Mouse (Mus musculus) urinary bladder, postnatal 25 days (tissue): ENCODE data around the gene Srp54b.
"Not testable (repeated sequence)": the region's sequence is repeated elsewhere in the genome, so short reads cannot be mapped to it uniquely, and the experiment has no call there.

ENCODE experiments used
- DNase-seq: peaks from one replicate; pipeline ENCODE4 v3.0.0; 2022; ENCODE audit warnings: low spot score

The Srp54b gene

DNA sequence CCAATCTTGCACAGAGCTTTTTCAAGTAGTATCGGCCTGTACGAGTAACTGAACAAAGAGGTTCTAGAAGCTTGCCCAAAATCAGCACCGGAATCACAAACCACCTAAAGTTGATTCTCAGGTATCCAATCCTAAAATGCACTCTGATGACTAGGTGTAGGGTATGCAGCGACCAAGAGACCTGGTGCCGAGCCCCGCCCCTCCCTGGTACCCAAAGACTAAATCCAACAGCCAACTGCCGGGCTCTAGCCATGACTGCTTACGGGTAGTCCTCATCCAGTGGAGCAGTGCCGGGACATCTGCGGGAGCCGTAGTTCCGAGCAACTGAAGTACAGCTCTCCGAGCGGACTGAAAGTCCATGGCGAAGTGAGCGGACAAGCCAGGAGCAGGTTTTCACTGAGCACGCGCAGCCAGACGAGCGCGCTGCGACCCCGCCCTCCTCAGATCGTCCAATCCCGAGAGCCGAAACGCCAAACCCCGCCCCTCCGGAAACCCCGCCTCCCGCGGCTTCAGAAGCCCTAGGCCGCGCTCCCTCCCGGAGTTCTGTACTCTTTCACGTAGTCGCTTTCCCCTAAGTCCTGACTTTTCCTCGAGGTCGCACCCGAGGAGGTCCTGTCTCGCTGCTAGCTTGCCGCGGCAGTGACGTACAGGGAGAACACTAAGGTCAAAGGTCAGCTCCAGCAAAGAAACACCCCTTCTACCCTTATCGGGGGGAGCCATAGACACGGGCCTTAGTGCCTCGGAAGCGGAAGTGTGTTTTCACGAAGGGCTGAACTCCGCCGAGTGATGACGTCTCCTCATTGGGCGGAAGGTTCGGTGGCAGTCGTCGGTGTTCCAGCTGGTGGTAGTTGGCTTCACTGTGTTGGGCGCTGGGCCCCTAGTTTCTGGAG, at the start of gene Srp54b:
Gene Srp54b (plus strand): TSS at position 546 of the 890 bp plus-strand sequence.
- not testable (repeated sequence) for DNase-seq

- not testable (repeated sequence) for DNase-seq
Measured at GRCm38 (mm10) chr12:55112616-55113015, 42.3 kb upstream of the Srp54b start.

- DNase-seq: not testable (repeated sequence)
Measured at GRCm38 (mm10) chr12:55124242-55124641, 30.7 kb upstream of the Srp54b start, which contains the start of gene Fam177a. Gene Fam177a (plus strand): TSS chr12:55124469.

GRCm38 (mm10) chr12:55124731-55125130, 30.2 kb upstream of the Srp54b start:
- not testable (repeated sequence) for DNase-seq

- DNase-seq: not testable (repeated sequence)
Measured at GRCm38 (mm10) chr12:55135540-55135939, 19.4 kb upstream of the Srp54b start.

GRCm38 (mm10) chr12:55137859-55138258, 17.0 kb upstream of the Srp54b start:
- DNase-seq: not testable (repeated sequence)

- DNase-seq: not testable (repeated sequence)
Measured at GRCm38 (mm10) chr12:55155449-55155783, 512 bp downstream of the Srp54b start.

- not testable (repeated sequence) for DNase-seq
Measured at GRCm38 (mm10) chr12:55167034-55167557, 12.2 kb downstream of the Srp54b start.

- not testable (repeated sequence) for DNase-seq
Measured at GRCm38 (mm10) chr12:55187686-55188085, 32.8 kb downstream of the Srp54b start.

- not testable (repeated sequence) for DNase-seq
Measured at GRCm38 (mm10) chr12:55189127-55189526, 34.2 kb downstream of the Srp54b start.

GRCm38 (mm10) chr12:55199306-55199705, 44.4 kb downstream of the Srp54b start, which contains the start of gene 1700047I17Rik2:
Gene 1700047I17Rik2 (plus strand): TSS chr12:55199592.
- not testable (repeated sequence) for DNase-seq

GRCm38 (mm10) chr12:55199799-55200198, 44.9 kb downstream of the Srp54b start:
- not testable (repeated sequence) for DNase-seq

- DNase-seq: not testable (repeated sequence)
Measured at GRCm38 (mm10) chr12:55212944-55213343, 58.0 kb downstream of the Srp54b start.

DNA sequence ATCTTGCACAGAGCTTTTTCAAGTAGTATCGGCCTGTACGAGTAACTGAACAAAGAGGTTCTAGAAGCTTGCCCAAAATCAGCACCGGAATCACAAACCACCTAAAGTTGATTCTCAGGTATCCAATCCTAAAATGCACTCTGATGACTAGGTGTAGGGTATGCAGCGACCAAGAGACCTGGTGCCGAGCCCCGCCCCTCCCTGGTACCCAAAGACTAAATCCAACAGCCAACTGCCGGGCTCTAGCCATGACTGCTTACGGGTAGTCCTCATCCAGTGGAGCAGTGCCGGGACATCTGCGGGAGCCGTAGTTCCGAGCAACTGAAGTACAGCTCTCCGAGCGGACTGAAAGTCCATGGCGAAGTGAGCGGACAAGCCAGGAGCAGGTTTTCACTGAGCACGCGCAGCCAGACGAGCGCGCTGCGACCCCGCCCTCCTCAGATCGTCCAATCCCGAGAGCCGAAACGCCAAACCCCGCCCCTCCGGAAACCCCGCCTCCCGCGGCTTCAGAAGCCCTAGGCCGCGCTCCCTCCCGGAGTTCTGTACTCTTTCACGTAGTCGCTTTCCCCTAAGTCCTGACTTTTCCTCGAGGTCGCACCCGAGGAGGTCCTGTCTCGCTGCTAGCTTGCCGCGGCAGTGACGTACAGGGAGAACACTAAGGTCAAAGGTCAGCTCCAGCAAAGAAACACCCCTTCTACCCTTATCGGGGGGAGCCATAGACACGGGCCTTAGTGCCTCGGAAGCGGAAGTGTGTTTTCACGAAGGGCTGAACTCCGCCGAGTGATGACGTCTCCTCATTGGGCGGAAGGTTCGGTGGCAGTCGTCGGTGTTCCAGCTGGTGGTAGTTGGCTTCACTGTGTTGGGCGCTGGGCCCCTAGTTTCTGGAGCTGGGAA, 75.0 kb downstream of the Srp54b start, which contains the start of gene Srp54c:
Gene Srp54c (plus strand): TSS at position 543 of the 894 bp plus-strand sequence.
- DNase-seq: not testable (repeated sequence)

DNA sequence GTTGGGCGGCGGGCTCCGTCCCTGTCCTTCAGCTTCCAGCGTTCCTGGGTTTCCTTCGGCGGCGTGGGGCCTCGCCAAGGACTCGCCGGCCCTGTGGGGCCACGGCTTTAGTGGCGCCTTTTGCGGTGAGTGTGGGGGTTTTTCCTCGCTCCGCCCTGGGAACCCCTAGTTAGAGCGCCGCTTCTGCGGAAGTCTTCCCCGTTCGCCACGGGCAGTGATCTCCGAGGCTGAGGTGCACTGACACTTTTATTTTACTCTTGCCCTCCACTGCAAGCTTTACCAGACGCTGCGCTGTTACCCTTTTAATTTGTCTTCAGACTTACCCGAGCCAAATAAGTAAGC, 75.6 kb downstream of the Srp54b start:
- not testable (repeated sequence) for DNase-seq
